Mouse (Mus musculus): ENCODE results near the gene Slc12a9. TPM values are rescaled to one million over a fixed set of nuclear protein-coding genes. Genes with fewer than 3 reads are reported as not detected.

Gene Slc12a9
- total RNA-seq, 2 experiments from 2014 or later: 2.0 to 2.4 TPM

DNA sequence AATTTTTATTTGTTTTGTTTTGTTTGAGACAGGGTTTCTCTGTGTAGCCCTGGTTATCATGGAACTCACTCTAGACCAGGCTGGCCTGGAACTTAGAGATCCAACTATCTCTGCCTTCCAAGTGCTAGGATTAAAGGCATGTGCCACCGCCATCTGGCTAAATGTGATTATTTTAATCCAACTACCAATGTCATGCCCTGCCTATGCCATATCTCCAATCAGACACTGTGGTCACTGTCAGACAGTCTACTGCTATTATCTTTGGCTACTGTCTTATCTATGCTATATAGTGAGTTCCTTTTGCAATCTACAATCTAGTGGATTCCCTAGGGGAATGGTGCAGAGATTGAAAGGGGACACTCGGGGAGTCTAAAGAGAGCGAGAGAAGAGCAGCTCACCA lies 12.4 kb downstream of the Slc12a9 start:
- H3K27ac ChIP-seq: no peak overlapping the region
- H3K4me3 ChIP-seq: no peak overlapping the region
- TF ChIP-seq CTCF (IDR thresholded peaks at IDR 0.05): no peak
- DNase-seq: no peak
- intact Hi-C loops (cut with DNase I): no loop called here

DNA sequence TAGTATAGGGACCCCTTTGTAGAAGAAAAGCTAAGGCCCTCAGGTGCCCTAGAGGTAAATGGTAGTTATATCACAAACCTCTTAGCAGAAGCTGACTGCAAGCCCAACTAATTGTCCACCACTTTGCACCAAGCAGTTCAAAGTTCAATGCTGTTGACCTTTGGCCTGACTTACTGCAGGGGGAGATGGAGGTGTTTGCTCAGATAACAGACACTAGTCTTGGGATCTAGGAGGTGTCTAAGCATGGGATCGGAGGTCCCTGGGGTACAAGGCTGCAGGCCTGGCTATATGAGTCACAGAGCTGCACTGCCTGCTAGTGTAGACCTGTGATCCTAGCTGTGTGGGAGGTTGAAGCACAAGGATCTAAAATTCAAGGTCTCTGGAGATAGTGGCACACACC lies 14.8 kb downstream of the Slc12a9 start:
- intact Hi-C loops (cut with DNase I): no loop called here
- no peak overlapping the region for H3K4me3 ChIP-seq
- TF ChIP-seq CTCF (IDR thresholded peaks at IDR 0.05): no peak

DNA sequence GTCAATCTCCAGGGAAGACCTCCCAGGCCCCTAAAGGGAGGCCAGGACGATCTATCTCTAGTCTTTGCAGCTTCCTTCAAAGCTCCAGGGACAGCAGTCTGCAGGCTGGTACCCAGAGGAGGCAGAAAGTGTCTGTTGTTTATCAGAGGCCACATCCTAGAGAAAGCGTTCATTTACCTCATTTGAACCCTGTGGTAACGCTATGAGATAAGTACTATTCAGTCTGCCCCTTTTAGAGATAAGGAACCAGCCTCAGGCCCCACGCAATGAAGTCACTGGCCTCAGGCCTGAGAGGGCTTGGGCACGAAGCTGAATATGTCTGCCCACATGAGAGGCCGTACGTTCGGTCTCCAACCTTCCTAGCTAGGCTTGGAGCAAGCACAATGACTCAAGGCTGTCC lies 16.0 kb downstream of the Slc12a9 start:
- DNase-seq: no peak
- intact Hi-C loops (cut with DNase I): no loop called here

More for the DNA sequence above, 14.8 kb downstream of the Slc12a9 start:
- DNase-seq: no peak
- H3K27ac ChIP-seq: no peak overlapping the region

DNA sequence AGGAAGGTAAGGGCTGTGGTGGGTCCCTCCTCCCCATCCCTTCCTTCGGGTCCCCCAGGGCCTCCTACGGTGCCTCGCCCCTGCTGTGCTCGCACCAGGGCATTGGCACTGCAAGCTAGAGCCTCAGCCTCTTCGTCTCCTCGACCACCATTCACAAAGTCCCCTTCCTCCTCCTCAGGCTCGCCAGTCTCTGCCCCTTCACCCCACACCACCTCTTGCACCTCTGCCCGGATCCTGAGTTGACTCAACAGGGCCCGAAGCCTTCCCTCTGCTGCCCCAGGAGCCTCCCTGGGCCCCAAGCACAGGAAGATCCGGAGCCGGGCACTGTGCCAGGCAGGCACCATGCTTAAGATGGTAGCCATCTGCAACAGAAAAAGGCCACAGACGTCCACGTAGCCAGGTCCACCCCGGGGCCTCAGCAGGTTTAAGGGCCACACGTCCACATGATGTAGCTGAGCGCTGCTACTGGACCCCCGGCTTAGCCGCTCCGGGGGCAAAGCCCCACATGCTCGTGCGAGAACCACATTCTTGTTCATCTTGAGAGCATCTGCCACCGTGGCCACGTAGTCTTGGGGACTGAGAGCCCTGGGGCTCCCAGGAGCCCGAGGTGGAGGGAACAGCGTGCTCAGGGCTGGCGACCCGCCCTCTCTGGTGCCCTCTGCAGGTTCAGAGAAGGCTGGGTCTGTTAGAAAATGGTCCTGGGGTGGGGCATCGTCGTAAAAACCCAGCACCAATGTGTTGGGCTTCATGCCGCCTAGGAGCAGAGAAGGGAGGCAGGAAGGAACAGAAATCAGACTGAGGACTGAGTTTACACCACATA lies 18.1 kb downstream of the Slc12a9 start:
- DNase-seq: peak; percentile 62
- H3K27ac ChIP-seq: peak overlapping the region; percentile 91; the same call in 1 of the 2 replicates
- intact Hi-C loops (cut with DNase I): no loop called here

More for the DNA sequence above, 16.0 kb downstream of the Slc12a9 start:
- TF ChIP-seq CTCF (IDR thresholded peaks at IDR 0.05): no peak
- no peak overlapping the region for H3K4me3 ChIP-seq
- H3K27ac ChIP-seq: no peak overlapping the region

DNA sequence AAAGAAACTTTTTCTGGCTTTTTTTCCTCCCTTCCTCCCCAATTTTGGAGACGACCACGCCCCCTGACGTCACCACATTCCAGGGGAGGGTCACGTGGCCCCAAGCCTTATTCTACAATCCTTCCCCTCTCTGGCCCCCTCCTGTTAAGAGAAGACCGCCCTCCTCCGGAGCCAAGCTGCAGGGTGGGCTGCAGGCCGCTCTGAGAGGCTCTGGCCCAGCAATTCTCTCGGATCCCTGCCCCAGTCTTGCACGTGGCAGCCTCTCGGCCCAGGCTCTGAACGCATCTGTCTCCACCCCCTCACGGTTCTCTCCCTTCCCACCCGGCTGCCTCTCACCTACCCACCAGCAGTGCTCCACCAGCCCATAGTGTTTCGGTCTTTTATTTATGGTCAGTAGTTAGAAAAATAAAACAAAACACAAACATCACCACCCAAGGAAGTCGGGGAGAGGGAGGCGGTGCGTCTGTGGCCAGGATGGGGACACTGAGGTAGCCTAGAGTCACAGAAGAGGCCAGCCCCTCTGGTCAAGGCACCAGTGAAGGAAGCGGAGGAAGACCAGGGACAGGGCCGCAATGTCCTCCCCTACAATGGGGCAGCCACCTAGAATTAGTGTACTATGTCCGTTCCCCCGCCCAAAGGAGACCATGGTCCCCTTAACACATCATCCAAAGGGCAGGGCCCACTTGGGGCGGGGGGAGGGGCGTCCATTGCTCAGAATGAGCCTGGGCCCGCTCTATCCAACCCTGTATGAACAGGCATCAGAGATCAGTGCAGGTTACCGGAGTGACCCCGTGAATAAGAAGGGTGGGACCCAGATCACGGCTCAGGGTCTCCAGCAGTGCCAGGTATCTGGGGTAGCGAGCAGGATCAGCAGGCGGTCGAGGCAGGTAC lies 19.0 kb downstream of the Slc12a9 start, which contains the start of gene Trip6:
TSS of gene Trip6 (minus strand) at position 212 of the 891 bp plus-strand sequence.
- TF ChIP-seq CTCF (IDR thresholded peaks at IDR 0.05): no peak
- intact Hi-C loops (cut with DNase I): no loop called here
- Histone ChIP-seq H3K4me3 (peak within 1 kb of the TSS; percentile 83), H3K27ac (peak within 1 kb of the TSS; percentile 91)
- DNase-seq: peak; percentile 90

More for the DNA sequence above, 18.1 kb downstream of the Slc12a9 start:
- no peak overlapping the region for H3K4me3 ChIP-seq
- peak; percentile 66 for TF ChIP-seq CTCF (IDR thresholded peaks at IDR 0.05)

DNA sequence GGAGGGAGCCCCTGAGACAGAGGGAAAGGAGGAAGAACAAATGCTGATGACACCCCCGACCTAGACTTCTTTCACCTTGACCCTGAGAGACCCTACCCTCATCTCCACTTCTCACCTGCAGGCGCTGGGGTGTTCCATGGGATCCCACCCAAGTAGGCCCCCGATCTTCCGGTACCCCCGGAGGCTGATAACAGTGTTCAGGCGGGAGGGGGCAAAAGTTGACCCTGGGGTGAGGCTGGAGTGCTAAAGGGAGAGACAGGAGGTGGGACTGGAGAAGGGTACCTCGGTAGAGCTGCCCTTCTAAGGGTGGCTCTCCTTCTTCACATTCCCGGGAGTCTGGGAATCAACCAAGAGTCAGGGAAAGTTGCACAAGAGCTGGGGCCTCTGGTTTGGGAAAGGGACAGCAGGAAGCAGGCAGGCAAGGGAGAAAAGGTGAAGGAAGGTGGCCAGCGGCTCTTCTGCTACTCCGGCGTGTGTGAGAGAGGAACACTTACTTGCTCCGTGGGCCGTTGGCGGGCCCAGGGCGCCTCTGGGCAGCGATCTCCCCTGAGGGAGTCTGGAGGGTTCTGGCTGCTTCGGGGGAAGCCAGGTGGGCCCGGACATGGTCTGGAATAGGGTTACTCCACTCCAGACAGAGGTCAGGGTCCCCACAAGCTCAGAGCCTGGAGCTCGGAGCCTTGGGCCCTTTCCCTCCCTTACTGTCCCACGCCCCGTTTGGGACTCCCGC lies 19.8 kb downstream of the Slc12a9 start:
- intact Hi-C loops (cut with DNase I): no loop called here
- no peak for TF ChIP-seq CTCF (IDR thresholded peaks at IDR 0.05)
- Histone ChIP-seq H3K4me3 (peak overlapping the region; percentile 83), H3K27ac (peak overlapping the region; percentile 91)
- no peak for DNase-seq

DNA sequence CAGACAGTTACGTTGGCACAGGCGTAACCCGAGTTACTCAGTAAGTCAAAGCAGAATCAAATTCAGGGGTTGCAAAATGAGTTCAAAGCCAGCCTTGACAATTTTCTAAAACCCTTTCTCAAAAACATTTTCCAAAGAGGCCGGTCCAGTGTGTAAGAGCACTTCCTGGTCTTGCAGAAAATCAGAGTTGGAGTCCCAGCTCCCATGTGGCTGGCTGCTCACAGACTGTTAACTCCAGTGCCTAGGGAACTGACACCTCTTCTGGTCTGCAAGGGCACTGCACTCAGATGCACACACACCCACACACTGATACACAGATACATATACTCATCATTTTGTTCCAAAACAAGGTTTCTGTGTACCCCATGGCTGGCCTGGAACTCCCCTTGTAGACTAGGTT lies 25.0 kb downstream of the Slc12a9 start:
- no peak for DNase-seq
- intact Hi-C loops (cut with DNase I): loop anchor here (5.0 kb wide), 1 partner anchor 194 kb away; the partner anchor contains the start of gene Pop7
- no peak for TF ChIP-seq CTCF (IDR thresholded peaks at IDR 0.05)

DNA sequence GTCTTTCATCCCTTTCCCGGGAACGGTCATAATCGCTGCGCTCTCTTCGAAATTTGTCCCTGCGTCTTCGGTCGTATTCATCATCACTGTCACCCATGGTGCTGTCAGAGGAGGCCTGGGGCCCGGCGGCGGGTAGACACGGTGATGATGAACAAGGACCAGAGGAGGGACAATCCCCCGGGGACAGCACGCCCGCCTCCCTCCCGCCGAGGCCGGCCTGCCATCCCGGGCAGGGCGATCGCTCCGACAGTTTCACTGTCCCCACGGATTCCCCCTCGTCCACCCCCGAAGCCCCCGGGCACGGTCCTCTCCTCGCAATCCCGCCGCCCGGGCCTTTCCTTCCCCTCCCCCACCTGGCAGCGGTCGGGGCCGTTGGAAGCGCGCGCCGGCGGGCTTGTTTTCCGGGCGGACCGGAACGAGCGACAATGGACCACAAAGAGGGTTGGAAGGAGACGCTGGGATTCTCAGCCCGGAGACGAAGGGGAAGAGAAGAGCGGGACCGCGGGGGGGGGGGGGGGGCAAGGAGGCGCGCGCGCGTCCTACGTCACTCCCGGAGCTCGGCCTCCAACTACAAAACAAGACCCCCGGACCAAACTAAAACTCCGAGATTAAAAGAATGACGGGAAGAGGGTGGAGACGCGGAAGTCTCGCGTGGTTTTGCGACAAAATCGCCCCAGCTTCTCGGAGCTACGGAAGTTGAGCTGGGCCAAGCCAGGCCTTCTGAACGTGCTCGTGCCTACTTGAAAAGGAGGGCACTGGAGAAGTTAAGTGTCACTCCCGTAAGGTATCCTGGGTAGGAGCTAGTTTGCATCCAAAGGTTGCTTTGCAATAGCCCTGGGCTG lies 26.1 kb downstream of the Slc12a9 start, which contains the start of gene Srrt:
TSS of gene Srrt (minus strand) at position 604 of the 842 bp plus-strand sequence.
- H3K4me3 ChIP-seq: peak within 1 kb of the TSS; percentile 97
- DNase-seq: peak; percentile 93
- peak within 1 kb of the TSS; percentile 95 for H3K27ac ChIP-seq
- no peak for TF ChIP-seq CTCF (IDR thresholded peaks at IDR 0.05)
- intact Hi-C loops (cut with DNase I): loop anchor here (2.0 to 5.0 kb wide), 2 partner anchors 14 to 195 kb away; partner anchors contain the start of gene Pop7

More for the DNA sequence above, 25.0 kb downstream of the Slc12a9 start:
- H3K4me3 ChIP-seq: peak overlapping the region; percentile 97
- peak overlapping the region; percentile 95 for H3K27ac ChIP-seq

DNA sequence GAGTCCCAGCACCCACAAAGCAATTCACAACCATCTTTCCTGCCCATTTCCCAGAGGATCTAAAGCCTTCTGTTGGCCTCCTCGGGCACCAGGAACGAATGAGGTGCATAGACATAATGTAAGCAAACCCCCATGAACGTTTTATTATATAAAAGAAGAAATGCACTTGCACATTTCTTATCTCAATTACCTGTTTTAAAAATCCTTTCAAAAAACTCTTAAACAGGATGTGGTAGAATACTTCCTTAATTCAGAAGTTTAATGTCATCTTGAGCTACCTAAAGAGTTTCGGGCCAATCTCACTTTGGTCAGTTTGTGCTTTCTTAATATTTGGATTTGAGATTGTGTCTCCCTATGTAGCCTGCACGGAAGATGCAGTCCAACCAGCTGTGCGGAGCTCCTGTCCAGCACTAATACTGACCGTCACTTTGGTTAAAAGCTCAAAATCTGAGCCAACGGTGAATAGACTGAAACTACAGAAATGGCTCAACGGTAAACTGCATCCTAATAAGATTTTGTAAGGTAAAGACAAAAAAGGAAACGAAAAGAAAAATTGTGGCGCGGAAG lies 26.9 kb downstream of the Slc12a9 start:
- no peak for TF ChIP-seq CTCF (IDR thresholded peaks at IDR 0.05)
- peak overlapping the region; percentile 95 for H3K27ac ChIP-seq
- no peak for DNase-seq
- intact Hi-C loops (cut with DNase I): loop anchor here (2.0 to 5.0 kb wide), 2 partner anchors 14 to 196 kb away; partner anchors contain the start of gene Pop7
- peak overlapping the region; percentile 97 for H3K4me3 ChIP-seq

DNA sequence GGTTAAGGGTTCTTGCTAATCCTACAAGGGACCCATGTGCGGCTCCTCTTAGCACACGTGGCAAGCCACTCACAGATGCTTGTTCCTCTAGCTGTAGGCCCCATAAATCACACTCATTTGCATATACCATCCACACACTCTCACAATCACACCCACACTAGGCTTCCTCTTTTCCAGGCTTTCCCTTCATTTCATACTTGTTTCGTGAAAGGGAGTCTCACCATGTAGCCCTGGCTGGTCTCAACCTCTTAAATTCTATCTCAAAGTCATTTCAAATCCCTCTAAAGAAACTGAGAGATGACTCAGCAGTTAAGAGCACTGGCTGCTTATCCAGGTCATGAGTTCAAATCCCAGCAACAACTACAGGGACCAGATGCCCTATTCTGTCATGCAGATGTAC lies 27.6 kb downstream of the Slc12a9 start:
- no peak for TF ChIP-seq CTCF (IDR thresholded peaks at IDR 0.05)
- Histone ChIP-seq H3K4me3 (peak overlapping the region; percentile 97), H3K27ac (peak overlapping the region; percentile 95; the same call in 1 of the 2 replicates)
- DNase-seq: no peak
- intact Hi-C loops (cut with DNase I): loop anchor here (2.0 to 5.0 kb wide), 2 partner anchors 13 to 196 kb away; partner anchors contain the start of gene Pop7

Measured in gastrocnemius, adult 2 months (tissue).